Mouse (Mus musculus) liver, embryonic 16.5 days (tissue): ENCODE measurements around the gene Stk11. TPM values are rescaled to one million over a fixed set of nuclear protein-coding genes. Genes with fewer than 3 reads are reported as not detected.

Experiments used
- ATAC-seq: fragments of 200-750 bp; cut with Nextera tagmentation; 2 replicates; pipeline ENCODE4 v1.8.0; 2017; ENCODE audit warnings: low read depth, mild to moderate bottlenecking, moderate number of reproducible peaks, moderate library complexity
- H3K27ac ChIP-seq: fragments of 300-500 bp; sonication (generic); 2 replicates; pipeline ENCODE4 v1.5.1; 2014; ENCODE audit warnings: mild to moderate bottlenecking, low read length
- H3K27me3 ChIP-seq: fragments of 300-500 bp; sonication (generic); 2 replicates; pipeline ENCODE4 v1.6.1; 2014; ENCODE audit warnings: low read depth, low read length, mixed read lengths; ENCODE audit not compliant: control insufficient read depth, insufficient read depth
- H3K36me3 ChIP-seq: fragments of 300-500 bp; sonication (generic); 2 replicates; pipeline ENCODE4 v1.6.1; 2014; ENCODE audit warnings: mild to moderate bottlenecking; ENCODE audit not compliant: control insufficient read depth, insufficient read depth
- H3K4me1 ChIP-seq: fragments of 300-500 bp; sonication (generic); 2 replicates; pipeline ENCODE4 v1.6.1; 2014; ENCODE audit warnings: low read depth, low read length, mixed read lengths; ENCODE audit not compliant: control insufficient read depth
- H3K4me2 ChIP-seq: fragments of 300-500 bp; sonication (generic); 2 replicates; pipeline ENCODE4 v1.6.1; 2014; ENCODE audit warnings: low read depth, low read length, mixed read lengths
- H3K4me3 ChIP-seq: fragments of 300-500 bp; sonication (generic); 2 replicates; pipeline ENCODE4 v1.5.1; 2014; ENCODE audit warnings: low read depth, mild to moderate bottlenecking, low read length
- H3K9ac ChIP-seq: fragments of 300-500 bp; sonication (generic); 2 replicates; pipeline ENCODE4 v1.6.1; 2014; ENCODE audit warnings: low read depth, low read length
- H3K9me3 ChIP-seq: fragments of 300-500 bp; sonication (generic); replicated peaks from 2 replicates; pipeline ENCODE4 v1.6.1; 2016; ENCODE audit warnings: low read length; ENCODE audit not compliant: control insufficient read depth
- WGBS: fragments of 180-500 bp; shearing (Covaris S2); extraction: QIAGEN DNeasy Blood & Tissue Kit; methylation state at CpG from one replicate; pipeline ENCODE4 v1.1.7; 2014; ENCODE audit not compliant: insufficient replicate concordance; 5-methylcytosine and 5-hydroxymethylcytosine counted together
- polyA plus RNA-seq: library from polyadenylated mRNA; unstranded; fragments of >200 nt; fragmentation: Nextera tagmentation; extraction: Ambion mirVana; gene quantifications from 2 replicates; pipeline ENCODE4 v1.2.1, GENCODE M21; 2015

Gene Stk11
- polyA plus RNA-seq, 1 experiment from 2014 or later: 14.4 TPM

GRCm38 (mm10) chr10:80116927-80117691 is 1.5 kb downstream of the Stk11 start:
- Histone ChIP-seq H3K9me3 (no peaks in the 10 kb centered on the region), H3K4me3 (peak overlapping the region; percentile 98), H3K9ac (peak overlapping the region; percentile 98), H3K36me3 (peaks cover 33% of the 10 kb centered on the region), H3K4me1 (peaks cover 65% of the 10 kb centered on the region), H3K27ac (peak overlapping the region; percentile 96), H3K27me3 (no peaks in the 10 kb centered on the region), H3K4me2 (peak overlapping the region; percentile 80)
- ATAC-seq: no peak
- WGBS: 0% methylated on average over 30 of the region's 30 CpGs

- WGBS: 30% methylated on average over 1 of the region's 1 CpGs
- H3K9ac ChIP-seq: peak overlapping the region; percentile 98
- H3K9me3 ChIP-seq: no peaks in the 10 kb centered on the region
- H3K36me3 ChIP-seq: peaks cover 34% of the 10 kb centered on the region
- peaks cover 68% of the 10 kb centered on the region for H3K4me1 ChIP-seq
- H3K27ac ChIP-seq: peak overlapping the region; percentile 96
- ATAC-seq: no peak
- no peaks in the 10 kb centered on the region for H3K27me3 ChIP-seq
- peak overlapping the region; percentile 98 for H3K4me3 ChIP-seq
- peak overlapping the region; percentile 80 for H3K4me2 ChIP-seq
Observed at GRCm38 (mm10) chr10:80117736-80118135, 2.1 kb downstream of the Stk11 start.

GRCm38 (mm10) chr10:80118552-80118951 is 2.9 kb downstream of the Stk11 start:
- no peak for ATAC-seq
- peak overlapping the region; percentile 80 for H3K4me2 ChIP-seq
- H3K9ac ChIP-seq: peak overlapping the region; percentile 98
- no peaks in the 10 kb centered on the region for H3K9me3 ChIP-seq
- no peaks in the 10 kb centered on the region for H3K27me3 ChIP-seq
- H3K4me3 ChIP-seq: peak overlapping the region; percentile 98
- peaks cover 71% of the 10 kb centered on the region for H3K4me1 ChIP-seq
- no peak overlapping the region for H3K27ac ChIP-seq
- WGBS: 79% methylated on average over 6 of the region's 6 CpGs
- H3K36me3 ChIP-seq: peaks cover 35% of the 10 kb centered on the region

GRCm38 (mm10) chr10:80120146-80120545 is 4.5 kb downstream of the Stk11 start:
- Histone ChIP-seq H3K9ac (peak overlapping the region; percentile 21; the same call in 1 of the 2 replicates), H3K4me3 (no peak overlapping the region), H3K36me3 (peaks cover 45% of the 10 kb centered on the region), H3K27me3 (no peaks in the 10 kb centered on the region), H3K9me3 (no peaks in the 10 kb centered on the region), H3K4me1 (peaks cover 72% of the 10 kb centered on the region), H3K4me2 (peak overlapping the region; percentile 4; the same call in 1 of the 2 replicates), H3K27ac (peak overlapping the region; percentile 37; the same call in 1 of the 2 replicates)
- no peak for ATAC-seq
- WGBS: 59% methylated on average over 2 of the region's 2 CpGs

GRCm38 (mm10) chr10:80121639-80122038 is 6.0 kb downstream of the Stk11 start:
- H3K4me2 ChIP-seq: no peak overlapping the region
- no peak overlapping the region for H3K9ac ChIP-seq
- no peak overlapping the region for H3K27ac ChIP-seq
- peaks cover 87% of the 10 kb centered on the region for H3K4me1 ChIP-seq
- ATAC-seq: no peak
- 50% methylated on average over 2 of the region's 2 CpGs for WGBS
- H3K27me3 ChIP-seq: no peaks in the 10 kb centered on the region
- H3K36me3 ChIP-seq: peaks cover 60% of the 10 kb centered on the region
- no peaks in the 10 kb centered on the region for H3K9me3 ChIP-seq
- no peak overlapping the region for H3K4me3 ChIP-seq

GRCm38 (mm10) chr10:80123932-80124562 is 8.4 kb downstream of the Stk11 start:
- 48% methylated on average over 9 of the region's 9 CpGs for WGBS
- H3K27ac ChIP-seq: peak overlapping the region; percentile 88
- H3K4me1 ChIP-seq: peaks cover 76% of the 10 kb centered on the region
- ATAC-seq: peak; percentile 89
- peak overlapping the region; percentile 57 for H3K4me2 ChIP-seq
- peaks cover 75% of the 10 kb centered on the region for H3K36me3 ChIP-seq
- peak overlapping the region; percentile 35 for H3K4me3 ChIP-seq
- H3K27me3 ChIP-seq: no peaks in the 10 kb centered on the region
- no peaks in the 10 kb centered on the region for H3K9me3 ChIP-seq
- H3K9ac ChIP-seq: peak overlapping the region; percentile 34

- H3K36me3 ChIP-seq: peaks cover 70% of the 10 kb centered on the region
- no peaks in the 10 kb centered on the region for H3K9me3 ChIP-seq
- WGBS: 94% methylated on average over 8 of the region's 8 CpGs
- H3K4me3 ChIP-seq: no peak overlapping the region
- H3K4me2 ChIP-seq: no peak overlapping the region
- no peaks in the 10 kb centered on the region for H3K27me3 ChIP-seq
- no peak overlapping the region for H3K9ac ChIP-seq
- peaks cover 54% of the 10 kb centered on the region for H3K4me1 ChIP-seq
- no peak for ATAC-seq
- H3K27ac ChIP-seq: no peak overlapping the region
Observed at GRCm38 (mm10) chr10:80127920-80128319, 12.3 kb downstream of the Stk11 start.

- Histone ChIP-seq H3K36me3 (peaks cover 62% of the 10 kb centered on the region), H3K27me3 (peaks cover under 1% of the 10 kb centered on the region), H3K4me1 (peaks cover 35% of the 10 kb centered on the region), H3K4me3 (no peak overlapping the region), H3K9ac (no peak overlapping the region), H3K27ac (no peak overlapping the region), H3K4me2 (no peak overlapping the region), H3K9me3 (no peaks in the 10 kb centered on the region)
- ATAC-seq: no peak
- 89% methylated on average over 9 of the region's 9 CpGs for WGBS
Observed at GRCm38 (mm10) chr10:80129846-80130245, 14.2 kb downstream of the Stk11 start.
